8 mouse cellular contexts compared by ENCODE assay signal in genomic region chr6:51468891-51469561, GRCm38 (mm10). TPM values are rescaled to one million over a fixed set of nuclear protein-coding genes. Genes with fewer than 3 reads are reported as not detected.
DNase-seq lines count a peak whose midpoint lies in the region; ATAC-seq lines count a peak whose summit lies in the region.

No protein-coding gene starts in this region.

- DNase-seq in A20 (ENCODE audit: low read depth, low spot score) = peak; percentile 89
- peak; percentile 92 for DNase-seq in brain, adult 2 months (ENCODE audit: low read depth, low spot score)
- DNase-seq in liver = peak; percentile 89
- peak; percentile 63 to 72 for DNase-seq in spleen, postnatal 36 days (ENCODE audit: low spot score in 2 of 2)

- no peaks in the 10 kb centered on the region for H3K27me3 ChIP-seq in heart, embryonic 11.5 days (ENCODE audit: control insufficient read depth, insufficient read depth, low read length)
- H3K27me3 ChIP-seq in kidney, embryonic 16.5 days (ENCODE audit: insufficient read depth, low read length) = no peaks in the 10 kb centered on the region

- peak overlapping the region; percentile 67 for H3K4me2 ChIP-seq in heart, embryonic 11.5 days
- H3K4me2 ChIP-seq in kidney, embryonic 16.5 days (replicated peaks; ENCODE audit: low read depth, low read length) = peak overlapping the region; percentile 50; the same call in 1 of the 2 replicates

- H3K4me3 ChIP-seq in heart, embryonic 11.5 days (ENCODE audit: low read depth, low read length) = peak overlapping the region; percentile 88
- H3K4me3 ChIP-seq in kidney, embryonic 16.5 days (ENCODE audit: low read length) = peak overlapping the region; percentile 96

- peak overlapping the region; percentile 100 for H3K27ac ChIP-seq in heart, embryonic 11.5 days (ENCODE audit: low read depth, low read length)
- peak overlapping the region; percentile 100 for H3K27ac ChIP-seq in kidney, embryonic 16.5 days (ENCODE audit: low read length)

- peak; percentile 68 for ATAC-seq in erythroblast, adult 5-6 weeks (replicated peaks; ENCODE audit: low FRiP score, poor library complexity, severe bottlenecking)
- ATAC-seq in heart, embryonic 11.5 days (replicated peaks; ENCODE audit: insufficient number of reproducible peaks, low FRiP score, low TSS enrichment) = 0 out of 2 replicates have a peak, but pooled peaks have one; percentile 19
- peak; percentile 17 for ATAC-seq in kidney, embryonic 16.5 days (ENCODE audit: low FRiP score, low TSS enrichment)
- peak; percentile 32 for ATAC-seq in monocyte, adult 5-6 weeks (replicated peaks; ENCODE audit: insufficient number of reproducible peaks, low FRiP score, low TSS enrichment, poor library complexity, severe bottlenecking)

- H3K9ac ChIP-seq in heart, embryonic 11.5 days (ENCODE audit: low read depth, low read length) = peak overlapping the region; percentile 100
- peak overlapping the region; percentile 100 for H3K9ac ChIP-seq in kidney, embryonic 16.5 days (replicated peaks; ENCODE audit: low read length)

- peaks cover 15% of the 10 kb centered on the region for H3K4me1 ChIP-seq in heart, embryonic 11.5 days (ENCODE audit: control insufficient read depth, insufficient read depth, low read length)
- H3K4me1 ChIP-seq in kidney, embryonic 16.5 days (ENCODE audit: insufficient read depth, low read length) = peaks cover 37% of the 10 kb centered on the region

- H3K9me3 ChIP-seq in heart, embryonic 11.5 days (replicated peaks; ENCODE audit: control insufficient read depth, low read length) = no peaks in the 10 kb centered on the region
- H3K9me3 ChIP-seq in kidney, embryonic 16.5 days (ENCODE audit: low read length) = no peaks in the 10 kb centered on the region

- peaks cover 26% of the 10 kb centered on the region for H3K36me3 ChIP-seq in heart, embryonic 11.5 days (ENCODE audit: control insufficient read depth, insufficient read depth, low read length)
- H3K36me3 ChIP-seq in kidney, embryonic 16.5 days (ENCODE audit: insufficient read depth, low read length) = peaks cover 28% of the 10 kb centered on the region

- under 1% methylated on average over 59 of the region's 63 CpGs for WGBS in heart, embryonic 11.5 days (ENCODE audit: insufficient replicate concordance)
- WGBS in kidney, embryonic 16.5 days = under 1% methylated on average over 44 of the region's 63 CpGs

RNA-seq across cellular contexts. Expression of gene Hnrnpa2b1, which starts 0.7 kb away (rescaled TPM):
- 435 and 484 TPM in 2 replicates for total RNA-seq in erythroblast, adult 5-6 weeks (2015; ENCODE audit: low replicate concordance)
- 397 and 928 TPM in 2 replicates for total RNA-seq in erythroblast, adult 5-6 weeks (2017; ENCODE audit: low replicate concordance)
- 856 and 1,080 TPM in 2 replicates for polyA plus RNA-seq in heart, embryonic 11.5 days (2014; fragmentation: Nextera tagmentation; extraction: Ambion mirVana)
- polyA plus RNA-seq in kidney, embryonic 16.5 days (2015; fragmentation: Nextera tagmentation; extraction: Ambion mirVana) = 1,832 and 2,078 TPM in 2 replicates
- 1,501 to 2,313 TPM (median 1,630 TPM) in 3 replicates for total RNA-seq in monocyte, adult 5-6 weeks (2017)

RNA-seq across cellular contexts. Expression of gene Cbx3, which starts 1.1 kb away (rescaled TPM):
- total RNA-seq in erythroblast, adult 5-6 weeks (2015; ENCODE audit: low replicate concordance) = 84.6 and 122 TPM in 2 replicates
- 119 and 148 TPM in 2 replicates for total RNA-seq in erythroblast, adult 5-6 weeks (2017; ENCODE audit: low replicate concordance)
- 396 and 399 TPM in 2 replicates for polyA plus RNA-seq in heart, embryonic 11.5 days (2014; fragmentation: Nextera tagmentation; extraction: Ambion mirVana)
- polyA plus RNA-seq in kidney, embryonic 16.5 days (2015; fragmentation: Nextera tagmentation; extraction: Ambion mirVana) = 421 and 427 TPM in 2 replicates
- 92.1 to 154 TPM (median 139 TPM) in 3 replicates for total RNA-seq in monocyte, adult 5-6 weeks (2017)

RNA-seq across cellular contexts. Expression of gene Nfe2l3, which starts 36.6 kb away (rescaled TPM):
- 0.42 TPM in 1 of 2 replicates, not detected in the other for total RNA-seq in erythroblast, adult 5-6 weeks (2015; ENCODE audit: low replicate concordance)
- total RNA-seq in erythroblast, adult 5-6 weeks (2017; ENCODE audit: low replicate concordance) = not detected in 2 replicates
- 3.4 and 4.7 TPM in 2 replicates for polyA plus RNA-seq in heart, embryonic 11.5 days (2014; fragmentation: Nextera tagmentation; extraction: Ambion mirVana)
- 1.7 and 2.1 TPM in 2 replicates for polyA plus RNA-seq in kidney, embryonic 16.5 days (2015; fragmentation: Nextera tagmentation; extraction: Ambion mirVana)
- total RNA-seq in monocyte, adult 5-6 weeks (2017) = 0.10 to 0.68 TPM in 2 of 3 replicates, not detected in the other

RNA-seq across cellular contexts. Expression of gene Snx10, which starts 54.7 kb away (rescaled TPM):
- total RNA-seq in erythroblast, adult 5-6 weeks (2015; ENCODE audit: low replicate concordance) = 17.8 and 21.7 TPM in 2 replicates
- total RNA-seq in erythroblast, adult 5-6 weeks (2017; ENCODE audit: low replicate concordance) = 14.5 and 15.3 TPM in 2 replicates
- 23.0 and 26.1 TPM in 2 replicates for polyA plus RNA-seq in heart, embryonic 11.5 days (2014; fragmentation: Nextera tagmentation; extraction: Ambion mirVana)
- 16.1 and 16.7 TPM in 2 replicates for polyA plus RNA-seq in kidney, embryonic 16.5 days (2015; fragmentation: Nextera tagmentation; extraction: Ambion mirVana)
- 79.7 to 97.3 TPM (median 87.0 TPM) in 3 replicates for total RNA-seq in monocyte, adult 5-6 weeks (2017)

Comparison
In these comparisons a context has a peak if more than half of its experiments do, and no peak if none do; other contexts are left out.
1. Peak in every context shown above with its lines: DNase-seq, ATAC-seq, H3K4me3 ChIP-seq and H3K27ac ChIP-seq.
2. ATAC-seq: peak in every context shown above with its lines; median percentile 68 in erythroblast, adult 5-6 weeks; 32 in monocyte, adult 5-6 weeks; 19 in heart, embryonic 11.5 days; 17 in kidney, embryonic 16.5 days.